Mouse (Mus musculus) Patski (cell line): Measurements from ENCODE around the gene Chka. TPM values are rescaled to one million over a fixed set of nuclear protein-coding genes. Genes with fewer than 3 reads are reported as not detected.

Source experiments
- ATAC-seq: fragments of 100-300 bp; one replicate; pipeline ENCODE4 v1.8.0; 2021
- CTCF ChIA-PET: fragments of 350-600 bp; sonication (Branson Sonifier 250); formaldehyde crosslinking; loops from one replicate; lab custom pipeline; 2022; ENCODE audit warnings: inconsistent platforms; lab: Charles Lee
- POLR2A ChIA-PET: fragments of 350-600 bp; sonication (Branson Sonifier 250); formaldehyde crosslinking; loops from one replicate; lab custom pipeline; 2022; ENCODE audit warnings: antibody characterized with exemption, inconsistent platforms; lab: Charles Lee
- DNase-seq: peaks from one replicate; pipeline ENCODE4 v3.0.0-alpha.2; 2011; ENCODE audit warnings: low read depth, low spot score
- H3K27me3 ChIP-seq: fragments of 371-371 bp; one replicate; pipeline ENCODE4 v1.5.1; 2021
- CTCF ChIP-seq: fragments of 100-300 bp; IDR thresholded peaks from one replicate; pipeline ENCODE4 v1.5.1; 2021
- in situ Hi-C: fragments of 300-500 bp; cut with MboI; formaldehyde crosslinking; loops from 3 replicates; pipeline ENCODE4 v1.11.1; 2018; ENCODE audit warnings: low pct_unique_long_range_greater_than_20kb, mixed read lengths
- polyA plus RNA-seq: library from polyadenylated mRNA; unstranded; gene quantifications from one replicate; pipeline ENCODE4 v1.2.3, GENCODE M21; 2021

Gene Chka
- polyA plus RNA-seq, 1 experiment from 2014 or later = 169 TPM

- POLR2A ChIA-PET = interaction anchor here (1.9 kb wide), 1 partner anchor 11 kb away, joined by 4 read pairs; no protein-coding TSS in a partner anchor
- no peak for ATAC-seq
- in situ Hi-C loops = no loop called here
- CTCF ChIA-PET = interaction anchor here (1.8 to 2.3 kb wide), 2 partner anchors 10 to 11 kb away, joined by 4 to 7 read pairs; no protein-coding TSS in a partner anchor
- H3K27me3 ChIP-seq = no peaks in the 10 kb centered on the region
- no peak for DNase-seq
- no peak for TF ChIP-seq CTCF
Measured at GRCm38 (mm10) chr19:3880054-3880848, 28.7 kb downstream of the Chka start.

DNA sequence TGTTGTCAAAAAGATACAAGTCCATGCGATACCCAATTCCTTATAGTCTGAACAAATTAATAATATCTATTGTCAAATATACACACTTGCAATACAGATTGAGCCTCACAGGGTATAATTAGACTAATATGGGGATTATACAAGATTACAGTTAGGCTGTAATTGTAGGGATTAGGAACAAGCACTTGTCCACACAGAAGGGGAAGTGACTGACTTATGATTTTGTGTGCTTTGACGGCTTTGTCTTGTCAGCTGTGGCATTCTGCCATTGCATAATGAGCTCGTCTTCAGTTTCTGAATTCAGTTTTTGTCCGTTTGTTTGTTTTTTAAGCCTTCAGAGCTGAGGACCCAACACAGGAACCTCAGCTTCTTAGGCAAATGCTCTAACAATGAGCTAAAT is 30.6 kb downstream of the Chka start:
- in situ Hi-C loops = no loop called here
- DNase-seq (no peak), ATAC-seq (no peak)
- ChIA-PET POLR2A (interaction anchor here (1.0 to 1.9 kb wide), 3 partner anchors 9 to 83 kb away, joined by 3 to 4 read pairs (median 3); no protein-coding TSS in a partner anchor), CTCF (interaction anchor here (1.0 to 1.8 kb wide), 2 partner anchors 10 to 13 kb away, joined by 3 to 4 read pairs; no protein-coding TSS in a partner anchor)
- H3K27me3 ChIP-seq = no peaks in the 10 kb centered on the region
- no peak for TF ChIP-seq CTCF

GRCm38 (mm10) chr19:3884325-3884990 is 32.9 kb downstream of the Chka start:
- POLR2A ChIA-PET = interaction anchor here (0.6 to 0.8 kb wide), 3 partner anchors 12 to 63 kb away, joined by 3 to 5 read pairs (median 4); no protein-coding TSS in a partner anchor
- ATAC-seq (no peak), DNase-seq (no peak)
- no peak for TF ChIP-seq CTCF
- no peaks in the 10 kb centered on the region for H3K27me3 ChIP-seq
- in situ Hi-C loops = no loop called here
- CTCF ChIA-PET = interaction anchor here (0.9 kb wide), 1 partner anchor 11 kb away, joined by 3 read pairs; no protein-coding TSS in a partner anchor

GRCm38 (mm10) chr19:3889096-3889495 is 37.5 kb downstream of the Chka start:
- no peak for TF ChIP-seq CTCF
- POLR2A ChIA-PET = no interaction called here
- ATAC-seq = no peak
- in situ Hi-C loops = no loop called here
- H3K27me3 ChIP-seq = no peaks in the 10 kb centered on the region
- no peak for DNase-seq
- CTCF ChIA-PET = interaction anchor here (0.8 to 1.1 kb wide), 3 partner anchors 19 to 39 kb away, joined by 3 read pairs; no protein-coding TSS in a partner anchor

DNA sequence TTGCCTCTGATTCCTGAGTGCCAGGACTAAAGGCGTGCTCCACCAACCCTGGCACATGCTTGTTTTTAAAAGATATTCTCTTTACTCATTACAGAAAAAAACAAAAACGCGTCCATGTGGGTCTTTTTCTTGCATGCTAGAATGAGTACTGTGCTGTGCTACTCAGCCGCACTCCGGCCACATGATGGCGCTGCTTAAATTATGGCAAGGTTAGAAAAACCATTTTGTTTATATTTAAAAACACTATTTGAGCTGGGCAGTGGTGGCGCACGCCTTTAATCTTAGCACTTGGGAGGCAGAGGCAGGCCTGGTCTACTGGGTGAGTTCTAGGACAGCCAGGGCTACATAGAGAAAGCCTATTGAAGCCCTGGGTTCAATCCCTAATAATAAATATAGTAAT is 38.6 kb downstream of the Chka start:
- no peak for TF ChIP-seq CTCF
- no peak for ATAC-seq
- ChIA-PET CTCF (interaction anchor here (1.1 to 1.6 kb wide), 4 partner anchors 15 to 104 kb away, joined by 3 to 6 read pairs (median 3); no protein-coding TSS in a partner anchor), POLR2A (interaction anchor here (0.7 to 1.1 kb wide), 3 partner anchors 14 to 279 kb away, joined by 3 to 8 read pairs (median 3); no protein-coding TSS in a partner anchor)
- DNase-seq = no peak
- in situ Hi-C loops = no loop called here
- H3K27me3 ChIP-seq = no peaks in the 10 kb centered on the region

DNA sequence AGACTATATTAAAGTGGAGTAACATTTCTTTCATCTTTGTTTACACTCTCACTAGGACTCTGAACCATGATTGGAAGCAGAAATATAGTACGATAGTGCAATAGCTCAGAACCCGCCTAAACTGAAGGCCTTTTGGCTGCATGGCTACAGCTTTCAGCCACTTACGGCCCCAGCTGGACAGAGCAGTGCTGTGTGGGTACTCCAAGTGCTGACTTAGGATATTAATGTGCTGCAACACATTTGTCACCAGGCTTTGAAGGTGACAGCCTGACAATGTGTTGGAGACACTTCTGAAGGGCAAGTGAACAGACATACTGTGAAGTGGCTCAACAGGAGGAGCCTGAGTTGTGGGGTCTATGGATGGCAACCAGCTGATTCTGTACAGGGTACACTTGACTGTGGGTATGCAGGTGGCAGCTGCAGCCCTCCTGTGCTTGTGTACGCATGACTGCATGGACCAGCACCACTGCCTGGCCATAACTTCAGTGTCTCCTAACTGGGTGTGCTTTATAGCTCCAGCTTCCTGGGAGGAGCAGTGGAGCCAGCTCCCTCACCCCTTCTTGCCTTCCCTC is 42.1 kb downstream of the Chka start:
- no peak for DNase-seq

DNA sequence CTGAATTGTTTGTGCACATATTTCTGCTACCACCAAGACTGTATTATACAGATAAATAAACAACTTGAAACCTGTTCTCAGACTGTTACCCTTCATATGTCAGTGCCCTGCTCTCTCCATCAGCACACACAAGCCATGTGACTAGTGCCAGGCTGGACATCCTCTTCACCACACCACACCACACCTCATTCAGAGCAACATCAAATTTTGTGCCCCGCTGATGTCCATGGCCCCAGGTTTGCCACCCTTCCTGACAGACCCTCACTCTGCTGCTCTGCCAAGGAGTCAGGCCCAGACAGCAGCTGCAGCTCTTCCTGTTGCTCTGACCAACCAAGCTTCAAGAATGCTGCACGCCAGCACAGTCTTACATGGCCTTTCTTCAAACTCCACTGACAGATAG is 42.7 kb downstream of the Chka start:
- ChIA-PET CTCF (interaction anchor here (0.9 kb wide), 2 partner anchors 12 to 26 kb away, joined by 3 read pairs; no protein-coding TSS in a partner anchor), POLR2A (interaction anchor here (1.6 kb wide), 1 partner anchor 13 kb away, joined by 3 read pairs; no protein-coding TSS in a partner anchor)
- in situ Hi-C loops = no loop called here
- H3K27me3 ChIP-seq = no peaks in the 10 kb centered on the region
- TF ChIP-seq CTCF = no peak
- DNase-seq (no peak), ATAC-seq (no peak)

More for the DNA sequence above, 42.1 kb downstream of the Chka start:
- ATAC-seq = no peak
- no peak for TF ChIP-seq CTCF
- ChIA-PET POLR2A (interaction anchor here (1.6 kb wide), 1 partner anchor 14 kb away, joined by 3 read pairs; no protein-coding TSS in a partner anchor), CTCF (no interaction called here)
- H3K27me3 ChIP-seq = no peaks in the 10 kb centered on the region
- in situ Hi-C loops = no loop called here

DNA sequence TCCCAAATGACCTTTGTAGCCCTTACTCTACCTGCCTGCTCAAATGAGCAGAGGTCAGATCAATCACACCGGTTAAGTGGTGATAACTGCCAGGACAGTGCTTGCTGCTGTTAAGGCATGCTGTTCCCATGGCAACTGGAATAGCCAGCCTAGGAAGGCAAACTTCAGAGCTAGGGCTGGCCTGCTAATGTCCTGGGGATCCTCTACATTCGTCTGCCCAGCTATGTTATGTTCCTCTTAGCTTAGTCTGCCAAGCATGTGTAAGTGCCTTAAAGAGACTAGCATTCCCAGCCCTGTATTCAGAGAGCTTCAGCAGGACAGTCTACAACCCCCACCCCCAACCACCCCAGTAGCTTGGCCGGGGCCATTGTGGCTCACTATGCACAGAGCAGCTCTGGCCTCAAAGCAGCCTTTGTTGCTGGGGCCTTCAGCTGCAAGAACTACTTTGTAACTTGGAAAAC is 43.6 kb downstream of the Chka start:
- TF ChIP-seq CTCF = no peak
- in situ Hi-C loops = no loop called here
- H3K27me3 ChIP-seq = no peaks in the 10 kb centered on the region
- DNase-seq = no peak
- no peak for ATAC-seq
- ChIA-PET CTCF (interaction anchor here (0.9 to 1.2 kb wide), 4 partner anchors 9 to 45 kb away, joined by 3 read pairs; no protein-coding TSS in a partner anchor), POLR2A (interaction anchor here (1.1 to 1.4 kb wide), 2 partner anchors 9 to 10 kb away, joined by 3 to 6 read pairs; no protein-coding TSS in a partner anchor)

DNA sequence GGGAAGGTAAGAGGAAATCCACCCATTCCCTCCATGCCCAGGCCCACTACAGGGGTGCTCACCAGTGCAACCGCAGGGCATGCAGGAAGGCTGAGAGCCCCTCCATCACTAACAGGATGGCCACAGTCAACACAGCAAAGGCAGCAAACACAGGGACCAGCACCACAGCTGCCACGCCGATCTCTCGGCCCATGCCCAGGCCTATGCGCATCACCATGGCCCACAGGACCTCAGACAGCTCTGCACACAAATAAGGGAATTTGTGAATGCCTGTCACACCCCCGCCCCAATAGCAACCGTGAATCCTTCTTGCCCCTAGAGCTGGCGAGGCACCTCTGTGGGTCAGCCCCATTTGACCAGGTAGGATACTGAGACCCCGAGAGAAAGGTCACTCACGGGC is 44.6 kb downstream of the Chka start:
- ChIA-PET CTCF (interaction anchor here (1.2 kb wide), 1 partner anchor 46 kb away, joined by 3 read pairs; no protein-coding TSS in a partner anchor), POLR2A (interaction anchor here (0.9 to 1.5 kb wide), 4 partner anchors 8 to 12 kb away, joined by 3 to 6 read pairs (median 4); no protein-coding TSS in a partner anchor)
- in situ Hi-C loops = no loop called here
- H3K27me3 ChIP-seq = no peaks in the 10 kb centered on the region
- no peak for DNase-seq
- TF ChIP-seq CTCF = no peak
- no peak for ATAC-seq
